Mouse (Mus musculus): ENCODE data around the gene Bach2.

GRCm38 (mm10) chr4:32520628-32521360 is 282.2 kb downstream of the Bach2 start:
- TF ChIP-seq CTCF (IDR thresholded peaks at IDR 0.05; ENCODE audit: extremely low read depth, insufficient read depth, insufficient read length, insufficient replicate concordance) = no peak
- no peak for TF ChIP-seq POLR2A (IDR thresholded peaks at IDR 0.05; ENCODE audit: low read depth, low read length)

Data from spleen, adult 2 months (tissue).